In genomic region chr8:48177406-48177805, GRCm38 (mm10) we compare ENCODE assay signal across 18 mouse cellular contexts.
DNase-seq lines count a peak whose midpoint lies in the region; ATAC-seq and TF ChIP-seq lines count a peak whose summit lies in the region.
"Had no signal": no experiment of that assay in that cellular context is flagged by ENCODE, and none has a peak within 500 bp of the region (broad histone marks: within the 10 kb centered on the region; RNA-seq: fewer than 3 reads in every experiment).

No protein-coding gene starts in this region.

- in situ Hi-C loops in ES-E14 (cut with MboI; ENCODE audit: low sequenced_read_pairs in 2 of 2, unreplicated experiment in 2 of 2), result no loop called here

- TF ChIP-seq CTCF in heart, adult 2 months (IDR thresholded peaks at IDR 0.05), result no peak
- TF ChIP-seq CTCF in ES-Bruce4 (IDR thresholded peaks at IDR 0.05; ENCODE audit: low read depth, low read length), result no peak
- no peak for TF ChIP-seq CTCF in intestine, postnatal 0 days (IDR thresholded peaks at IDR 0.05; ENCODE audit: low read depth)

- no peaks in the 10 kb centered on the region for H3K27me3 ChIP-seq in heart, adult 2 months (ENCODE audit: control insufficient read depth, insufficient read depth, low read length)
- H3K27me3 ChIP-seq in ES-Bruce4 (ENCODE audit: control insufficient read depth, insufficient read depth, low read length, poor library complexity, severe bottlenecking), result no peaks in the 10 kb centered on the region
- no peaks in the 10 kb centered on the region for H3K27me3 ChIP-seq in limb, embryonic 10.5 days (ENCODE audit: low read depth, poor library complexity, severe bottlenecking)
- H3K27me3 ChIP-seq in intestine, postnatal 0 days (replicated peaks; ENCODE audit: control insufficient read depth, insufficient read depth, low read length), result no peaks in the 10 kb centered on the region
- H3K27me3 ChIP-seq: heart, embryonic 13.5 days; hindbrain, embryonic 12.5 days; Patski had no signal

- H3K79me2 ChIP-seq in heart, adult 2 months (replicated peaks; ENCODE audit: control insufficient read depth, insufficient read depth, low read length), result no peaks in the 10 kb centered on the region

- H3K4me3 ChIP-seq in heart, adult 2 months, result no peak overlapping the region
- no peak overlapping the region for H3K4me3 ChIP-seq in ES-Bruce4 (ENCODE audit: low read depth, low read length)
- H3K4me3 ChIP-seq in ES-E14 (ENCODE audit: insufficient read depth in 1 of 2, low read depth in 1 of 2, low read length in 2 of 2, poor library complexity in 1 of 2, severe bottlenecking in 1 of 2), result no peak overlapping the region
- no peak overlapping the region for H3K4me3 ChIP-seq in limb, embryonic 10.5 days
- H3K4me3 ChIP-seq in intestine, postnatal 0 days (ENCODE audit: low read depth, low read length), result no peak overlapping the region
- H3K4me3 ChIP-seq: embryonic facial prominence, embryonic 10.5 days; heart, embryonic 13.5 days; hindbrain, embryonic 12.5 days had no signal

- H3K4me1 ChIP-seq in heart, adult 2 months (ENCODE audit: control insufficient read depth, insufficient read depth, low read length), result no peaks in the 10 kb centered on the region
- H3K4me1 ChIP-seq in ES-Bruce4 (ENCODE audit: control insufficient read depth, insufficient read depth, low read length) (no peaks in the 10 kb centered on the region), ES-E14 (ENCODE audit: control insufficient read depth in 2 of 2, insufficient read depth in 2 of 2, low read length in 2 of 2, poor library complexity in 1 of 2) (peaks cover 2 to 5% of the 10 kb centered on the region in 2 experiments; a peak in 3 of 4 replicates)
- peaks cover 6% of the 10 kb centered on the region; the same call in 1 of the 2 replicates for H3K4me1 ChIP-seq in limb, embryonic 10.5 days
- H3K4me1 ChIP-seq in intestine, postnatal 0 days (replicated peaks; ENCODE audit: control insufficient read depth, insufficient read depth, low read length), result no peaks in the 10 kb centered on the region
- H3K4me1 ChIP-seq: heart, embryonic 13.5 days had no signal

- TF ChIP-seq EP300 in heart, adult 2 months (IDR thresholded peaks at IDR 0.05; ENCODE audit: insufficient read depth, low read depth, low read length), result no peak
- TF ChIP-seq EP300 in ES-Bruce4 (IDR thresholded peaks at IDR 0.05; ENCODE audit: insufficient read depth, low read depth, low read length), result no peak

- 82% methylated on average over 4 of the region's 4 CpGs for WGBS in heart, adult 2 months
- WGBS in limb, embryonic 10.5 days, result 52% methylated on average over 4 of the region's 4 CpGs
- WGBS in intestine, postnatal 0 days, result 89% methylated on average over 4 of the region's 4 CpGs

- TF ChIP-seq POLR2A in heart, adult 2 months (IDR thresholded peaks at IDR 0.05; ENCODE audit: insufficient read depth, low read depth, low read length), result no peak
- TF ChIP-seq POLR2A in ES-Bruce4 (IDR thresholded peaks at IDR 0.05; ENCODE audit: insufficient read depth, low read length), result no peak

- H3K9me3 ChIP-seq in ES-Bruce4 (replicated peaks; ENCODE audit: control insufficient read depth, insufficient read depth, low read length, poor library complexity, severe bottlenecking) (peaks cover 77% of the 10 kb centered on the region), ES-E14 (ENCODE audit: control insufficient read depth, insufficient read depth, low read depth, low read length) (no peaks in the 10 kb centered on the region)
- 0 out of 2 replicates have a peak, but pooled peaks cover 1% of the 10 kb centered on the region for H3K9me3 ChIP-seq in limb, embryonic 10.5 days (replicated peaks)
- H3K9me3 ChIP-seq in intestine, postnatal 0 days (ENCODE audit: control insufficient read depth), result 0 out of 2 replicates have a peak, but pooled peaks cover 9% of the 10 kb centered on the region

- H3K27ac ChIP-seq in heart, adult 2 months, result no peak overlapping the region
- peak overlapping the region; percentile 48; the same call in 1 of the 2 replicates for H3K27ac ChIP-seq in ES-Bruce4 (ENCODE audit: insufficient read depth, low read length)
- H3K27ac ChIP-seq in ES-E14 (ENCODE audit: insufficient read depth, low read depth, low read length, poor library complexity, severe bottlenecking), result peak overlapping the region; percentile 58
- no peak overlapping the region for H3K27ac ChIP-seq in limb, embryonic 10.5 days
- no peak overlapping the region for H3K27ac ChIP-seq in intestine, postnatal 0 days (ENCODE audit: low read depth, low read length)
- H3K27ac ChIP-seq: embryonic facial prominence, embryonic 10.5 days; heart, embryonic 13.5 days; hindbrain, embryonic 12.5 days had no signal

- H3K36me3 ChIP-seq in heart, adult 2 months (ENCODE audit: control insufficient read depth, insufficient read depth, low read length), result no peaks in the 10 kb centered on the region
- H3K36me3 ChIP-seq in ES-Bruce4 (ENCODE audit: control insufficient read depth, insufficient read depth, low read length, poor library complexity, severe bottlenecking), result peaks cover 2% of the 10 kb centered on the region
- H3K36me3 ChIP-seq in ES-E14 (ENCODE audit: control insufficient read depth, insufficient read depth, low read length, poor library complexity, severe bottlenecking), result peaks cover 2% of the 10 kb centered on the region; the same call in 1 of the 2 replicates
- no peaks in the 10 kb centered on the region for H3K36me3 ChIP-seq in limb, embryonic 10.5 days
- no peaks in the 10 kb centered on the region for H3K36me3 ChIP-seq in intestine, postnatal 0 days (ENCODE audit: control insufficient read depth, insufficient read depth)
- H3K36me3 ChIP-seq: embryonic facial prominence, embryonic 10.5 days; heart, embryonic 13.5 days; hindbrain, embryonic 12.5 days had no signal

- H3K4me2 ChIP-seq in intestine, postnatal 0 days (replicated peaks; ENCODE audit: low read depth), result no peak overlapping the region
- H3K4me2 ChIP-seq: heart, embryonic 13.5 days; hindbrain, embryonic 12.5 days had no signal

- ATAC-seq in intestine, postnatal 0 days, result no peak
- ATAC-seq: forebrain, embryonic 14.5 days; hindbrain, embryonic 16.5 days; Patski had no signal

- peak; percentile 69 for DNase-seq in heart, adult 11 months
- DNase-seq in heart, adult 2 months, result no peak
- no peak for DNase-seq in ES-E14 (ENCODE audit: low read depth, low spot score)
- DNase-seq in limb, embryonic 10.5 days (ENCODE audit: low spot score), result peak; percentile 46
- DNase-seq: adrenal gland, adult 2 months; adrenal gland, postnatal 25 days; cerebellum, adult 9-10 months; gastrocnemius, postnatal 14 days; heart, postnatal 36 days; kidney, adult 2 months had no signal

- intact Hi-C loops in heart, adult 2 months (cut with DNase I), result no loop called here

- no peak overlapping the region for H3K9ac ChIP-seq in heart, adult 2 months (ENCODE audit: low read depth, low read length)
- H3K9ac ChIP-seq in ES-Bruce4 (ENCODE audit: low read depth, poor library complexity, severe bottlenecking), result no peak overlapping the region
- no peak overlapping the region for H3K9ac ChIP-seq in ES-E14 (ENCODE audit: insufficient read depth, low read depth, low read length, poor library complexity, severe bottlenecking)
- H3K9ac ChIP-seq in intestine, postnatal 0 days (ENCODE audit: low read depth, low read length), result no peak overlapping the region
- H3K9ac ChIP-seq: heart, embryonic 13.5 days; hindbrain, embryonic 12.5 days had no signal

TF ChIP-seq in ES-E14, 5 proteins besides CTCF, POLR2A, EP300 and RAD21:
- TF ChIP-seq ZC3H11A (IDR thresholded peaks at IDR 0.05; ENCODE audit: borderline replicate concordance, low read depth, low read length) (no peak), ZNF384 (IDR thresholded peaks at IDR 0.05; ENCODE audit: low read depth, low read length) (no peak), HCFC1 (IDR thresholded peaks at IDR 0.05; ENCODE audit: borderline replicate concordance, insufficient read depth, low read length) (no peak), MAFK (IDR thresholded peaks at IDR 0.05; ENCODE audit: insufficient read depth, low read depth, low read length) (no peak), CHD2 (IDR thresholded peaks at IDR 0.05; ENCODE audit: low read depth, low read length) (no peak)

Comparison
In these comparisons a context has a peak if more than half of its experiments do, and no peak if none do; other contexts are left out.
1. DNase-seq: peak in heart, adult 11 months (single experiment) and limb, embryonic 10.5 days (single experiment); none in heart, adult 2 months (0 of 2) and ES-E14 (single experiment).
2. H3K27ac ChIP-seq: peak in ES-Bruce4 (single experiment) and ES-E14 (single experiment); none in heart, adult 2 months (single experiment), limb, embryonic 10.5 days (single experiment) and intestine, postnatal 0 days (single experiment).